Mouse (Mus musculus) kidney, postnatal 0 days (tissue): ENCODE measurements at regions not wholly inside any gene's neighbourhood (a gene's known extent, or its start where the extent isn't known, plus 50 kb on each side); places are given as distances from the start of the nearest gene placed in this dataset.

Experiments used
- ATAC-seq: fragments of 200-750 bp; cut with Nextera tagmentation; replicated peaks from 2 replicates; pipeline ENCODE4 v1.8.0; 2017; ENCODE audit warnings: low read depth, moderate number of reproducible peaks, moderate TSS enrichment, moderate library complexity; ENCODE audit not compliant: low FRiP score
- DNase-seq: peaks from one replicate; pipeline ENCODE4 v3.0.0-alpha.2; 2016; ENCODE audit warnings: low spot score
- H3K27ac ChIP-seq: fragments of 300-500 bp; sonication (generic); 2 replicates; pipeline ENCODE4 v1.5.1; 2014; ENCODE audit warnings: mild to moderate bottlenecking
- H3K27me3 ChIP-seq: fragments of 300-500 bp; sonication (generic); 2 replicates; pipeline ENCODE4 v1.6.1; 2014; ENCODE audit warnings: low read length, mixed read lengths; ENCODE audit not compliant: insufficient read depth
- H3K36me3 ChIP-seq: fragments of 300-500 bp; sonication (generic); 2 replicates; pipeline ENCODE4 v1.6.1; 2014; ENCODE audit warnings: low read length, mixed read lengths; ENCODE audit not compliant: insufficient read depth
- H3K4me1 ChIP-seq: fragments of 300-500 bp; sonication (generic); replicated peaks from 2 replicates; pipeline ENCODE4 v1.6.1; 2014; ENCODE audit warnings: antibody characterized with exemption, low read length, mixed read lengths; ENCODE audit not compliant: insufficient read depth
- H3K4me2 ChIP-seq: fragments of 300-500 bp; sonication (generic); 2 replicates; pipeline ENCODE4 v1.6.1; 2014; ENCODE audit warnings: mild to moderate bottlenecking, low read length, moderate library complexity, mixed read lengths
- H3K4me3 ChIP-seq: fragments of 300-500 bp; sonication (generic); replicated peaks from 2 replicates; pipeline ENCODE4 v1.5.1; 2014; ENCODE audit warnings: low read depth, low read length
- H3K9ac ChIP-seq: fragments of 300-500 bp; sonication (generic); 2 replicates; pipeline ENCODE4 v1.6.1; 2014; ENCODE audit warnings: low read depth, low read length
- H3K9me3 ChIP-seq: fragments of 300-500 bp; sonication (generic); replicated peaks from 2 replicates; pipeline ENCODE4 v1.6.1; 2016; ENCODE audit warnings: low read length, inconsistent platforms, mixed read lengths
- CTCF ChIP-seq: IDR thresholded peaks from 2 replicates; pipeline ENCODE4 v1.5.1; 2016; ENCODE audit warnings: antibody characterized with exemption, low read depth, mild to moderate bottlenecking, moderate library complexity
- WGBS: fragments of 180-500 bp; shearing (Covaris S2); extraction: QIAGEN DNeasy Blood & Tissue Kit; methylation state at CpG from one replicate; pipeline ENCODE4 v1.1.7; 2014; 5-methylcytosine and 5-hydroxymethylcytosine counted together

GRCm38 (mm10) chr12:109832964-109833363 lies 232.8 kb upstream of the Rtl1 start:
- 75% methylated on average over 10 of the region's 10 CpGs for WGBS

DNA sequence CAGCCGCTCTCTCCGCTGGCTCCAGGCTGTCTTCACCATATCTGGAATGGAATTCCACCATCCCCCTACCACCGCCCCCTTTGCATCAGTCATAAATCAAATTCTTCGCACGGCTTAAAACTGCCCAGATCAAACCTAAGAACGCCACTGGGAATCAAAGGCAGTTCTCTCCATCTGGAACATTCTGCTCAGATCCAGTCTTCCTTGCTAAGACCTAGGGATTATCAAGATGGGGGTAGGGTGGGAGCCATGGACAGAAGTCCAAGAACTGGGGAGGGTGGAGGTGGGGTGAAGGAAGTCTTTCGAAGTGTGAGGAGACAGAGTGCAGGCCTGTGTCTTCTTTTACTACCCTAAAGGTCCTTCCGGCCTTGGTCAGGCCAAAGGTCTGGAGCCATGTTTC lies 236.4 kb upstream of the Rtl1 start:
- DNase-seq, result peak; percentile 31
- ATAC-seq, result no peak
- H3K9ac ChIP-seq, result no peak overlapping the region
- H3K4me2 ChIP-seq, result no peak overlapping the region
- H3K27me3 ChIP-seq, result no peaks in the 10 kb centered on the region
- no peaks in the 10 kb centered on the region for H3K9me3 ChIP-seq
- H3K27ac ChIP-seq, result no peak overlapping the region
- TF ChIP-seq CTCF, result no peak
- WGBS, result 49% methylated on average over 8 of the region's 8 CpGs
- H3K4me1 ChIP-seq, result no peaks in the 10 kb centered on the region
- no peaks in the 10 kb centered on the region for H3K36me3 ChIP-seq
- H3K4me3 ChIP-seq, result no peak overlapping the region

More at GRCm38 (mm10) chr12:109832964-109833363, 232.8 kb upstream of the Rtl1 start:
- Histone ChIP-seq H3K4me1 (no peaks in the 10 kb centered on the region), H3K9me3 (no peaks in the 10 kb centered on the region), H3K4me3 (no peak overlapping the region), H3K9ac (no peak overlapping the region), H3K4me2 (no peak overlapping the region), H3K27me3 (no peaks in the 10 kb centered on the region), H3K27ac (no peak overlapping the region), H3K36me3 (no peaks in the 10 kb centered on the region)
- ATAC-seq (no peak), DNase-seq (no peak)
- TF ChIP-seq CTCF, result no peak

DNA sequence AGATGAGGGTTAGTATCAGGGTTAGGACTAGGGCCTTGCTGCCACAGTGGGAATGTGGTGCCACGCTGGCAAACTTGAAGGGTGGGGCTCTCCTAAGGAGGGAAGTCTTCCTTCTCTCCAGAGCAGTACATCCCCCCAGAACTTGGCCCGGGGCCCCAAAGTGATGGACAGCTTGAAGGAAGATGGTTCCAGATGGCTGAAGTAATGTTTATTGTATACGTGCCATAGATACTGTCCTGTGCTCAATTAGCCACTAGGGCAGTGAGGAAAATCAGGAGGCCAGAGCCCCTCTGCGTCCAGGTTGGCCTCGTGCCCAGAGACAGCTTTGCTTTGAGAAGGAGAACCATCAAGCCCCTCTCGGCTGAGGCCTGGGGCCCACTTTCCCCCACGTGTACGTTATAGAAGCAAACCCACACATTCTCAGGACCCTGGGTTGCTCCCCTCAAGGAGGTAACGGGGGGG lies 239.0 kb upstream of the Rtl1 start:
- Histone ChIP-seq H3K4me2 (no peak overlapping the region), H3K27me3 (no peaks in the 10 kb centered on the region), H3K9me3 (no peaks in the 10 kb centered on the region), H3K4me1 (no peaks in the 10 kb centered on the region), H3K4me3 (no peak overlapping the region), H3K27ac (no peak overlapping the region), H3K9ac (no peak overlapping the region), H3K36me3 (no peaks in the 10 kb centered on the region)
- no peak for ATAC-seq
- TF ChIP-seq CTCF, result peak; percentile 25; the same call in 1 of the 2 replicates
- 35% methylated on average over 9 of the region's 9 CpGs for WGBS
- peak; percentile 41 for DNase-seq

- Histone ChIP-seq H3K9ac (no peak overlapping the region), H3K27ac (no peak overlapping the region), H3K4me2 (no peak overlapping the region), H3K4me1 (no peaks in the 10 kb centered on the region), H3K27me3 (no peaks in the 10 kb centered on the region), H3K9me3 (no peaks in the 10 kb centered on the region), H3K36me3 (no peaks in the 10 kb centered on the region), H3K4me3 (no peak overlapping the region)
- TF ChIP-seq CTCF, result no peak
- DNase-seq (no peak), ATAC-seq (no peak)
- 54% methylated on average over 14 of the region's 14 CpGs for WGBS
Observed at GRCm38 (mm10) chr12:109839946-109840524, 239.9 kb upstream of the Rtl1 start.

- H3K27ac ChIP-seq, result no peak overlapping the region
- H3K27me3 ChIP-seq, result no peaks in the 10 kb centered on the region
- H3K4me2 ChIP-seq, result no peak overlapping the region
- no peaks in the 10 kb centered on the region for H3K9me3 ChIP-seq
- no peak for TF ChIP-seq CTCF
- ATAC-seq (no peak), DNase-seq (no peak)
- 65% methylated on average over 8 of the region's 8 CpGs for WGBS
- no peak overlapping the region for H3K4me3 ChIP-seq
- H3K36me3 ChIP-seq, result no peaks in the 10 kb centered on the region
- H3K9ac ChIP-seq, result no peak overlapping the region
- no peaks in the 10 kb centered on the region for H3K4me1 ChIP-seq
Observed at GRCm38 (mm10) chr12:109844723-109845601, 244.8 kb upstream of the Rtl1 start.

GRCm38 (mm10) chr12:109845602-109845906 lies 245.4 kb upstream of the Rtl1 start:
- H3K27ac ChIP-seq, result no peak overlapping the region
- no peak overlapping the region for H3K4me3 ChIP-seq
- DNase-seq, result peak; percentile 38
- H3K9ac ChIP-seq, result no peak overlapping the region
- 0 out of 2 replicates have a peak, but pooled peaks have one; percentile 17 for ATAC-seq
- H3K36me3 ChIP-seq, result no peaks in the 10 kb centered on the region
- no peak for TF ChIP-seq CTCF
- no peak overlapping the region for H3K4me2 ChIP-seq
- 24% methylated on average over 5 of the region's 5 CpGs for WGBS
- no peaks in the 10 kb centered on the region for H3K27me3 ChIP-seq
- no peaks in the 10 kb centered on the region for H3K4me1 ChIP-seq
- H3K9me3 ChIP-seq, result no peaks in the 10 kb centered on the region
